Mouse (Mus musculus) layer of hippocampus, adult 2 months (tissue): ENCODE measurements around the gene Olfr23. TPM values are rescaled to one million over a fixed set of nuclear protein-coding genes. Genes with fewer than 3 reads are reported as not detected.
"Not testable (repeated sequence)": the region's sequence is repeated elsewhere in the genome, so short reads cannot be mapped to it uniquely, and the experiment has no call there.

ENCODE experiments used
- DNase-seq, 2 experiments: peaks; one replicate each; pipeline ENCODE4 v3.0.0; 2022; ENCODE audit warnings: low spot score in 2 of 2
- H3K27ac ChIP-seq: fragments of 200-600 bp; 2 replicates; pipeline ENCODE4 v1.8.1; 2022
- H3K4me3 ChIP-seq: fragments of 200-600 bp; 2 replicates; pipeline ENCODE4 v1.8.1; 2022; ENCODE audit warnings: mild to moderate bottlenecking
- CTCF ChIP-seq: fragments of 200-600 bp; conservative IDR thresholded peaks from 2 replicates; pipeline ENCODE4 v1.8.1; 2022; ENCODE audit warnings: antibody characterized with exemption, mild to moderate bottlenecking, moderate library complexity
- long read RNA-seq, 2 experiments: library from polyadenylated mRNA; stranded (forward); transcript quantifications; one replicate each; pipeline ENCODE4 v2.0.0; 2021; ENCODE audit warnings: borderline mapping rate in 2 of 2
- total RNA-seq, 2 experiments: library from RNA; stranded (reverse); gene quantifications; 2 replicates each; pipeline ENCODE4 v1.2.3; 2021

Gene Olfr23
- not detected for total RNA-seq
- long read RNA-seq, experiment 1, result 0 reads
- long read RNA-seq, experiment 2, result 0 reads

GRCm38 (mm10) chr11:73936377-73936776 lies at the start of gene Olfr23:
Gene Olfr23, plus strand, starts transcription at chr11:73936677.
- DNase-seq, result no peak
- Histone ChIP-seq H3K4me3 (no peak within 1 kb of the TSS), H3K27ac (no peak within 1 kb of the TSS)
- no peak for TF ChIP-seq CTCF

GRCm38 (mm10) chr11:73890671-73891070 lies 45.8 kb upstream of the Olfr23 start, which contains the start of gene Olfr394:
Gene Olfr394, minus strand, starts transcription at chr11:73890771.
- no peak within 1 kb of the TSS for H3K27ac ChIP-seq
- H3K4me3 ChIP-seq, result no peak within 1 kb of the TSS
- no peak for TF ChIP-seq CTCF
- DNase-seq, result no peak

GRCm38 (mm10) chr11:73909199-73909598 lies 27.3 kb upstream of the Olfr23 start, which contains the start of gene Olfr395:
Gene Olfr395, minus strand, starts transcription at chr11:73909299.
- H3K27ac ChIP-seq, DNase-seq, H3K4me3 ChIP-seq: not testable (repeated sequence)

- H3K4me3 ChIP-seq, result no peak within 1 kb of the TSS
- TF ChIP-seq CTCF, result no peak
- no peak within 1 kb of the TSS for H3K27ac ChIP-seq
- no peak for DNase-seq
Observed at GRCm38 (mm10) chr11:73960517-73960916, 24.0 kb downstream of the Olfr23 start, which contains the start of gene Olfr397. Gene Olfr397, plus strand, starts transcription at chr11:73960817.

- TF ChIP-seq CTCF, result no peak
- Histone ChIP-seq H3K4me3 (no peak within 1 kb of the TSS), H3K27ac (no peak within 1 kb of the TSS)
- DNase-seq, result no peak
Observed at GRCm38 (mm10) chr11:73990307-73990706, 53.8 kb downstream of the Olfr23 start, which contains the start of gene Olfr398. Gene Olfr398, minus strand, starts transcription at chr11:73990407.

Other genes with a start within 250 kb of the Olfr23 start
- gene Zfp735, start 247.9 kb upstream of the Olfr23 start, total RNA-seq, result not detected
- gene Olfr389, start 156.0 kb upstream of the Olfr23 start, total RNA-seq, result not detected
- gene Olfr390, start 153.7 kb upstream of the Olfr23 start, total RNA-seq, result not detected
- gene Olfr391-ps, start 133.6 kb upstream of the Olfr23 start, total RNA-seq, result not detected
- gene Olfr392, start 119.6 kb upstream of the Olfr23 start, total RNA-seq, result not detected
- not detected for gene Olfr393, start 85.2 kb upstream of the Olfr23 start, total RNA-seq
- not detected for gene Olfr394, start 45.9 kb upstream of the Olfr23 start, total RNA-seq
- not detected for gene Olfr395, start 27.4 kb upstream of the Olfr23 start, total RNA-seq
- not detected for gene Olfr397, start 24.1 kb downstream of the Olfr23 start, total RNA-seq
- gene Olfr398, start 53.7 kb downstream of the Olfr23 start, total RNA-seq, result not detected
- gene Olfr139, start 119.9 kb downstream of the Olfr23 start, total RNA-seq, result not detected
- gene Olfr399, start 119.9 kb downstream of the Olfr23 start, total RNA-seq, result not detected
- not detected for gene Zfp616, start 133.3 kb downstream of the Olfr23 start, total RNA-seq
- gene Olfr401, start 177.0 kb downstream of the Olfr23 start, total RNA-seq, result not detected
- gene Olfr402, start 216.9 kb downstream of the Olfr23 start, total RNA-seq, result not detected
- not detected for gene Olfr403, start 249.6 kb downstream of the Olfr23 start, total RNA-seq